Comparison of ENCODE assay signal across 8 mouse cellular contexts in genomic region chr16:78301183-78301830, GRCm38 (mm10). TPM values are rescaled to one million over a fixed set of nuclear protein-coding genes. Genes with fewer than 3 reads are reported as not detected.
DNase-seq lines count a peak whose midpoint lies in the region; ATAC-seq and TF ChIP-seq lines count a peak whose summit lies in the region.

Gene Cxadr, plus strand, starts transcription at chr16:78301489.

- peak; percentile 67 for ATAC-seq in activated CD4-positive, CD25-positive, alpha-beta regulatory T cell, adult 4 months

- peak within 1 kb of the TSS; percentile 88 for H3K27ac ChIP-seq in left cerebral cortex, adult 2 months

- peak within 1 kb of the TSS; percentile 86 for H3K4me3 ChIP-seq in left cerebral cortex, adult 2 months

- DNase-seq in cerebellum, postnatal 14 days: peak; percentile 83 to 87
- DNase-seq in frontal cortex, postnatal 36 days (ENCODE audit: low spot score in 2 of 2): peak; percentile 78 to 82
- peak; percentile 26 for DNase-seq in hindlimb bud, embryonic 11.5 days (ENCODE audit: extremely low spot score, low read depth, low spot score)
- peak; percentile 84 to 88 for DNase-seq in left cerebral cortex, adult 2 months (ENCODE audit: extremely low spot score in 1 of 2, low spot score in 2 of 2)
- peak; percentile 82 for DNase-seq in lung, postnatal 36 days
- DNase-seq in retina, embryonic 14.5 days (ENCODE audit: low spot score): peak; percentile 84
- peak; percentile 58 to 66 for DNase-seq in urinary bladder, postnatal 4 days (ENCODE audit: low spot score in 2 of 2)

- intact Hi-C loops in left cerebral cortex, adult 2 months (cut with DNase I): loop anchor here (5.0 kb wide), 1 partner anchor 64 kb away; no protein-coding TSS in a partner anchor

- TF ChIP-seq CTCF in left cerebral cortex, adult 2 months (IDR thresholded peaks at IDR 0.05): no peak

RNA-seq across cellular contexts. Expression of gene Cxadr, which starts in this region (rescaled TPM):
- polyA plus RNA-seq in activated CD4-positive, CD25-positive, alpha-beta regulatory T cell, adult 4 months (2017; shearing (Covaris generic)): under 1 TPM; 0.27 to 0.53 TPM
- 10 to 100 TPM; 28.5 to 31.5 TPM for total RNA-seq in left cerebral cortex, adult 2 months (2021)

Comparison
In these comparisons a context has a peak if more than half of its experiments do, and no peak if none do; other contexts are left out.
1. Peak in every context shown above with its lines: DNase-seq, ATAC-seq, H3K4me3 ChIP-seq and H3K27ac ChIP-seq.
2. Peak in ATAC-seq in activated CD4-positive, CD25-positive, alpha-beta regulatory T cell, adult 4 months; RNA of the gene not detected or under 1 TPM.
3. DNase-seq: peak in every context shown above with its lines; median percentile 86 in left cerebral cortex, adult 2 months; 85 in cerebellum, postnatal 14 days; 84 in retina, embryonic 14.5 days; 82 in lung, postnatal 36 days; 80 in frontal cortex, postnatal 36 days; 62 in urinary bladder, postnatal 4 days; 26 in hindlimb bud, embryonic 11.5 days.